Mouse (Mus musculus) urinary bladder, postnatal 10 days (tissue): ENCODE data around the gene Kcnj10.

Source experiments
- DNase-seq: peaks from one replicate; pipeline ENCODE4 v3.0.0; 2022; ENCODE audit warnings: low spot score

The Kcnj10 gene

DNA sequence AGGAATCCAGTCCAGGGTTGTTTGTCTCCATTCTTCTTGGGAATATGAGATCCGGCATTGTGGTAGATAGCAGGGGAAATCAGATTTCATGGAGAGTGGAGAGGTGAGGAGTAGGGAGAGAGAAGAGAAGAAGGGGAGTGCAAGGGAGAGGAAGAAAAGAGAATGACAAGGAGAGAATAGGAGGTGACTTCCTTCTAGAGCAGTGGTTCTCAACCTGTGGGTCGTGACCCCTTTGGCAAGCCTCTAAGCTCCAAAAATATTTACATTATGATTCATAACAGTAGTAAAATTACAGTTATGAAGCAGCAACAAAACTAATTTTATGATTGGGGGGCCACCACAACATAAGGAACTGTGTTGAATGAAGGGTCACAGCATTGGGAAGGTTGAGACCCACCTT is 8.1 kb upstream of the Kcnj10 start:
- DNase-seq = no peak

DNA sequence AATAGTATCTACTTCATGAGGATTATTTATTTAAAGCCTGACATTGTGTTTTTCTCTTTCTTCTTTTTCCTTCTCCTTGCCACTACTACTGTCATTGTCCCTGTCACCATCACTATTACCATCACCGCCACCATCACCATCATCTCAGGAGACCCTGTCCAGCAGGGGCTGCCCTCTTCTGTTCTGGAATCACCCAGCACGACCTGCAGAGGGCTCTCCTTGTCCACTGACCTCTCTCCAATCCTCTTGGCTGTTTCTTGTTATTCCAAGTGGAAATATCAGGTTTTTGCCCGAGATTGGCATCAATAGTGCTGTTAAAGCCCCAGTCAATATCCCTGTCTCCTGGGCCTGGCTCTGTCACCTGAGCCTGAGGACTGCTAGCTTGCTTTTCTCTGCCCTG is 7.5 kb upstream of the Kcnj10 start:
- DNase-seq = no peak

- DNase-seq = no peak
Observed at GRCm38 (mm10) chr1:172335804-172336203, 5.2 kb upstream of the Kcnj10 start.

DNA sequence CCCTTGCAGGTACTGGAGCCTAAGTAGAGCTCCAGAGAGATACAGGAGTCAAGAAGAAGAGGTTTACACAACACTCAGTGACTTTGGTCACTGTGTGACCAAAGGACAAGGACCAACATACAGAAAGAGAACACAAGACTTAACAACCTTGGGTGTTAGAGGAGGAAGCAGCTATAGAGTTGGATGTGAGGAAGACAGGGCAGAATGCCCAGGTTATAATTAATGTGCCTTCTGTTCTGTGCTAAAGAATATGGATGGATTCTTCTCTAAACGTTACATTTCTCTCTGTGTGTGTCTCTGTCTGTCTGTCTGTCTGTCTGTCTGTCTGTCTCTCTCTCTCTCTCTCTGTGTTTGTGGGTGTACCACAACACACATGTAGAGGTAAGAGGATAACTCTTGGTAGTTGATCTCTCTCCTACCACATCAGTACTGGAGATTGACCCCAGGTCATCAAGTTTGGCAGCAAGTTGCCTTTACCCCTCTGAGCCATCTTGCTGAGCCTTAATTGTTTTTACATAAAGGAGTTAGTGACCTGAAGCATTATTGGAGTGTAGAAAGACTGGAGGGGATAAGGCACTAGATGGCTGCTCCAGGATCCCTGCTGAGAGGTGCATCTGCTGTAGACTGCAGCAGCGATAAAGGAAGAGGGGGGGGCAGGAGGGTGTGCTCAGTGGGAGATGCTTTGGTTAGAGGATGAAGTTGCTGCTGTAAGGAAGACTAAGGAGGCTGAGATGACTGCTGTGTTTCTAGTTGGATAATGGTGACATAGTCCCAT is 3.4 kb upstream of the Kcnj10 start:
- no peak for DNase-seq

DNA sequence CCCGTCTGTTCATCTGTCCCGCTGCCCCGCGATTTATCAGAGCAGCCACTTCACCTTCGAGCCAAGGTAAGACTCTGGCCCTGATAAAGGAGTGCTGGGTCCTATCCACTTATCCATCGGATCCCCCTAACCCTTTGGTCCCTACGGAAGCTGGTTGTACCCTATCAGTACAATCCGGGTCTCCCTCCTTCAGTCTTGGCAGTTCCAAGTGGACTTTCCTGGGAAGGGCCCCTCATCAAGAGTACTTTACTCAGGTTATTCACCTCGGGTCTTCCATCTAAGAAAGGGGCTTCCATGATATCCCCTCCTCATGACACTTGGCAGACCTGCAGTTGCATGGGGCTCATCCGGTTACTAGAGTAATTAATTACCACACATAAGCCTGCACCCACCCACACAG is 376 bp downstream of the Kcnj10 start:
- no peak for DNase-seq

DNA sequence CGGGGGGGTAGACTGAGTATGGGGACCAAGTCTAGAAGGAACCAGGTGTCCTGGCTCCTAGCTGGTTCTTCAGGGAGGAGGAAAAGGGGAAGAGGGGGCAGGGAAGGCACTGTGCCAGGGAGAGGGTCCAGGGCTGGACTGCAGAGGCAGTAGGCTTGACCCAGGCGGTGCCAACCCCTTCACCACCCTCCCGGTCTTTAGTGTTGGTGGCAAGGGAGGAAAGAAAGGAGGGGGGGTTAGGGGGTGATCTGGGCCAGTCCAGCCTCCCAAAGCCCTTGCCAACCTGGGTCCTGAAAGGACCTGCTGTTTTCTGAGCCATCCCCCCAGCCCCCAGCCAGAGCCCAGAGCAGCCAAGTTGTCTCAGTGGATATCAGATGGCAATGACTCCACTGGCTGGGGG is 1.7 kb downstream of the Kcnj10 start:
- DNase-seq = no peak

- DNase-seq = no peak
Observed at GRCm38 (mm10) chr1:172343914-172344313, 2.9 kb downstream of the Kcnj10 start.

GRCm38 (mm10) chr1:172344820-172345219 is 3.8 kb downstream of the Kcnj10 start:
- DNase-seq = no peak

GRCm38 (mm10) chr1:172346707-172347106 is 5.7 kb downstream of the Kcnj10 start:
- no peak for DNase-seq

DNA sequence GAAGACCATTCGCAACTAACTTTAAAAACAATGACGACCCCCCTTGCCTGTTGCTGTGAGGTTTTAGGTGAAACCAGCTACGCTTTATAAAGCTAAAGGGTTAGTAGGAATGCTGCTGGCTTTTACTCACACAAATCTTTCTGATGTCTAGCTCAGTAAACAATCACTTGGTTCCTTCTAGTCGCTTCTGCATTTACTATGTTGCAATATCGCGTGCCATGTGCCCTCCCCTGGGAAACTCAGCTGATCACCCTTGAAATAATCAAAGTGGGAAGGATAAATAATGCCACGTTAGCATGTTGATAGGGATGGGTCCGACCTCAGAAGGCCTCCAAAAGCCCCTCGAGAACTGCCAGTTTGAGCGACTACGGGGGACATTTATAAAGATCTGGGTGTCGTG is 6.4 kb downstream of the Kcnj10 start:
- DNase-seq = no peak

DNA sequence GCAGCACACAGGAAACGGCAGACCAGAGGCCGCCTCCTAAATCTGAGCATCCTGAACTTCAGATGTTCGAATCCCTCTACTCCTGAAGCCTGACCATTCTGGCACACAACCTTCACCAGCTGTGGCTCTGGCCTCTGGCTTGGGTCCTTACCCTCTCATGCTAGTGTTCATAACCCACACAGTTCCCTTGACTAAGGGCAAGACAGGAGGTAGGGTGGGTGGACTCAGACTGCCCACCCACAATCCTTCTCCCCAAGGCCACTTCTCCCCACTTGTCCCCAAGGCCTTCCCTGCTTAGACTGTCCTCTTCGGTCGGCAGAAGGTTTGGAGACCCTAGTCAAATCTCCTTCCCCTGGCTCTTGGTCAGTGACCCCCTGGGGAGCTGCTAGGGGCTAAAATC is 8.5 kb downstream of the Kcnj10 start:
- DNase-seq = no peak

GRCm38 (mm10) chr1:172349916-172350812 is 9.2 kb downstream of the Kcnj10 start:
- no peak for DNase-seq

DNA sequence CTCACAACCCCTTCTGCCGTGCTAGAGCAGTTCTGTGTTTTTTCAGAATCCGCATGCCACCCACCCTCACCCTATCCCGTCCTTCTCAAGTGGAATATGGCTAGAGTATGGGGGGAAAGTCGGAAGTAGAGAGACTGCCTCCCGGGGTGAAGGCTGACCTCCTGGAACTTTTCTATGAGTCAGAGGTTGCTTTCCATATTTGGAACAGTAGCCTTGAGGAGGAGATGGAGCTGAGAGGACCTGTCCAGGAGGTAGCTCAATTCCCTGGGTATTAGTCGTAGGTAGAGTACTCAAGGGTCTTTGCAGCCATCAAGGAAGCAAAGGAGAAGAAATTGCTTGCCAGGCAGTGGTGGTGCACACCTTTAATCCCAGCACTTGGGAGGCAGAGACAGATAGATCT is 11.0 kb downstream of the Kcnj10 start:
- DNase-seq = no peak

DNA sequence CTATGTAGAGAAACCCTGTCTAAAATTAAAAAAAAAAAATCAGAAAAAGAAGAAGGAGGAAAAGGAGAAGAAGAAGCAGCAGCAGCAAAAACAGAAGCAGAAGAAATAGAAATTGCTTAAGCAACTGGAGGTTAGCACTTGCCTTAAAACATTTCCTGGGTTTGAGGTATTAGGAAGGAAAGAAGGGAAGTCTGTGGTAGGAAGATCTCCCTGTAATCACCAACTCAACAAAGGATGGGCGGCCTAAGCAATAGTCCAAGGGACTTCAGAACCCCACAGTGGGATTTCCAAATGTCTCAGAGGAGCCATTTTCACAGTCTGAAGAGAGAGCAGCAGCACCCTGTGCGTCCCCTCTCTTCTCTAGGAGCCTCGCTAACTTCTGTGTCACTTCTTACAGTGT is 11.4 kb downstream of the Kcnj10 start:
- no peak for DNase-seq

DNA sequence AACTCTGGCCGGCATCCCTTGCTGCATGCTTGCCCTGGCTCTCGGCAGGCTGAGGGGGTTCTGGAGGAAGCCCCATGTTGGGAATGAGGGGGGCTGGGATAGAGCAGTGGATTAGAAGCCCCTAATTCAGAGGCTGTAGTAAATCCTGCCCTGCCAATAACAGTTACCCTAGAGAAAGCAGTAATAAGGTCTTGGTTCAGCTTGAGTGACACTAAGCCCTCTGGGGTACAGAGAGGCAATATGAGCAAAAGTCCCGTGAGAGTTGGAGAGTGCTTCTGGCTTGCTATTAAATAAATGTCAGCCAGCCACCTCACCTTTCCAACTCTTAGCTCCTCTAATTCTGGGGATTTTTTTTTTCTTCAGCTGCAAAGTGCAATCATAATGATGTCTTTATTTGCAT is 14.3 kb downstream of the Kcnj10 start:
- DNase-seq = no peak

GRCm38 (mm10) chr1:172357550-172357949 is 16.5 kb downstream of the Kcnj10 start:
- no peak for DNase-seq

DNA sequence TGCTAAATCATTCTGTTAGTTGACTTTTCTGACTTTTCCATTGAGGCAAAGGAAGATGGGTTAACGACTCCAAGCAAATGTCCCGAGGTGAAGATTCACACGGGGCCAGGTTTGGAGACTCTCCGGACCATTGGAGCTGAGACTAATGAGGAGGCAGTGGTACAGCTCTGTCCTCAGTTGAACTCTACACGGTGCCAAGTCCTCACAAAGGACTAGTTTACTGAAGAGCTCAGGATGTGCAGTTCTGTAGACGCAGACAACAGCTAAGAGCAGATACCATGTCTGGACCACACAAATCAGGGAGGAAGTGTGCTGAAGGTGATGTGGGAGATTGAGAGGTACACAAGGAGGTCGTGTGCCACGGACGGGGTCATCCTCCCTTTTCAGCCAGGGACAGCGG is 17.3 kb downstream of the Kcnj10 start:
- no peak for DNase-seq

DNA sequence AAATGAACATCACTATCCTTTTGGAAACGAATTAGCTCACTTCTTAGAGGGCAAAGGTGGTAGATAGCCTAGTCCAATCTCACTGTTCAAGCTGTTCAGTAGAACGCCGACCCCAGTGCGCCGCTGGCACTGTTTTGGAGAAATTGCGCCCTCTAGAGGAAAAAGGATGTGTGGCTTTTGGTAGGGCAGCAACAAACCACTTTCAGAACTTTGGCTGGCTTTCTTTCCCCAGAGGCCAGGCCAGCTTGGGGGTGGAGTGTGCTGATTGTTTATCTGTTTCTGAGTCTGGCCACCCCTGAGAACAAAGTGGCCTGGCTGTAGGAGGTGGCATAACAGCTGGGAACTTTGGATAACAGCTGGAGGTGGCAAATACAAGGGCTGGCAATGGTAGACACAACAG is 23.7 kb downstream of the Kcnj10 start:
- DNase-seq = no peak

GRCm38 (mm10) chr1:172368768-172369418 is 27.9 kb downstream of the Kcnj10 start:
- DNase-seq = no peak

GRCm38 (mm10) chr1:172376198-172376667 is 35.2 kb downstream of the Kcnj10 start, which contains the start of gene Pigm:
TSS of gene Pigm (plus strand) at chr1:172376546.
- peak; percentile 96 for DNase-seq

DNA sequence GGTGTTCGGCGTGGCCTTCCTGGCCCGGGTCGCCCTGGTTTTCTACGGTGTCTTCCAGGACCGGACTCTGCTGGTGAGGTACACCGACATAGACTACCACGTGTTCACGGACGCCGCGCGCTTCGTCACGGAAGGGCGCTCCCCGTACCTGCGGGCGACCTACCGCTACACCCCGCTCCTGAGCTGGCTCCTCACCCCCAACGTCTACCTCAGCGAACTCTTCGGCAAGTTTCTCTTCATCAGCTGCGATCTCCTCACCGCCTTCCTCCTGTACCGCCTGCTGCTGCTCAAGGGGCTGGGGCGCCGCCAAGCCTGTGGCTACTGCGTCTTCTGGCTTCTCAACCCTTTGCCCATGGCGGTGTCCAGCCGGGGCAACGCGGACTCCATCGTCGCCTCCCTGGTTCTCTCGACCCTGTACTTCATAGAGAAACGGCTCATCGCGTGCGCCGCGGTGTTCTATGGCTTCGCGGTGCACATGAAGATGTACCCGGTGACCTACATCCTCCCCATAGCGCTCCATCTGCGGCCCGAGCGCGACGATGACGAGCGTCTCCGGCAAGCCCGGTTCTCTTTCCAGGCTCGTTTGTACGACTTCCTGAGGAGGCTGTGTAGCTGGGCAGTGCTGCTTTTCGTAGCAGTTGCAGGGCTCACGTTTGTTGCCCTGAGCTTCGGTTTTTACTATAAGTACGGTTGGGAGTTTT is 35.9 kb downstream of the Kcnj10 start:
- no peak for DNase-seq

DNA sequence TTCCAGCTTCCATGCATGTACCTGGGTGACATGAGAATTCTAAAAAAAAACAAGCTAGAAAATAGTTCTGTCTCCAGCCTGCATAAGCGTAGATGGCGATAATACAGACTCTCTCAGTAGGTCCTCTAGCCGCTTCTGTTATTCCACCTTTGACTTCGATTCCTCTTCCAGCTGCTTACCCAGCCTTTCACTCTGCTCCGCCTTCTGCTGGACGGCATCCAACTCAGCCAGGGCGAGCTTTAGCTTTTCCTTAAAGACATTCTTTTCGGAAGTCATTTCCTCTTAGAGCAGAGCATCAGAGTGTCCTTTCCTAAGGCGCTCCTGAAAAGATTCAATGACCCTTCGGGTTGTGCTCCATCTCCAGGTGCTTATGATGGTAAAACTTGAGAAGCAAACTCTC is 39.1 kb downstream of the Kcnj10 start:
- DNase-seq = no peak
